Comparison of ENCODE assay signal across 8 mouse cellular contexts in the genomic region with DNA sequence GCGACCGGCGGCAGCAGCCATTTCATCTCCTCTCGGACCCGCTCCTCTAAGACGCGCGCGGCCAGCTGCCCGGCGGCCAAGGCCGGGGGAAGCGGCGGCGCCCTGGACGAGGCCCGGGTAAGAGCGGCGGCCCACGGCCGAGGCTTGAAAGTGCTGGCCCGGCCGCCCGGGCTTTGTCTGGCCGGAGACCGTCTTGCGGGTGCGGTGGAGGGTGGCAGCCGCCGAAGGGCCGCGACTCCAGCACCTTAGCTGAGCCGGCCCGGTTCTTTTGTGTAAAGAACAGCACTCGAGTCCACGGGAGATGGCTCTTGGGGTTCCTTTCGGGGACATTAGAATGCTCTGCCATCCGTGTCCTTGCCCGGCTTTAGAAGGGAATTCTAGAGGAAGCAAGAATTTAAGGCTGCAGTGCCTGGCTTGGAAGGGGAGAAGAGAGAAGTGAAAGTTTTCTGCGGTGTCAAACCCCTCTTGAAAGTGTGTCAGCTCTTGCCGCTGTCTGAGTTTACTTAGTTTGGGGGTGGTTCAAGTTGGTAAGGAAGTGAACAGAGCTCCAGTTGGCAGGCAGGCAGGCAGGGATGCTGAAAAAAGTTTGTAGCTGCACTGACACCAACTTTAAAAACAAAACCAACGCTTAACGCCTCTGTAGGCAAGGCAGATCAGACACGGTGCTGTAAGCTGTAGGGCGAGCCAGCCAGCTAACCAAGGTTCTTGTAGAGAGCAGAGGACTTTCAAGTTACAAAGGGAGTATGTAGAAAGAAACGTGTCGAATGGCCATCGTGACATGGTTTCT. TPM values are rescaled to one million over a fixed set of nuclear protein-coding genes. Genes with fewer than 3 reads are reported as not detected.
DNase-seq lines count a peak whose midpoint lies in the region; ATAC-seq and TF ChIP-seq lines count a peak whose summit lies in the region.

No protein-coding gene starts in this region.

- no peak for TF ChIP-seq CTCF in MEL (IDR thresholded peaks at IDR 0.05 in 2 of 3, conservative IDR thresholded peaks at IDR 0.05 in 1 of 3; ENCODE audit: control insufficient read depth in 1 of 3, insufficient read depth in 1 of 3, low read depth in 2 of 3, low read length in 3 of 3, poor library complexity in 1 of 3, severe bottlenecking in 1 of 3)

- H3K4me3 ChIP-seq in MEL (ENCODE audit: control insufficient read depth in 1 of 2, insufficient read depth in 1 of 2, low read depth in 2 of 2, low read length in 2 of 2) = peak overlapping the region; percentile 93 to 98
- peak overlapping the region; percentile 86 for H3K4me3 ChIP-seq in hindbrain, embryonic 11.5 days (ENCODE audit: low read depth, low read length)

- no peaks in the 10 kb centered on the region for H3K9me3 ChIP-seq in MEL (replicated peaks; ENCODE audit: insufficient read depth, low read length)
- no peaks in the 10 kb centered on the region for H3K9me3 ChIP-seq in hindbrain, embryonic 11.5 days (ENCODE audit: control insufficient read depth, low read length)

- TF ChIP-seq RAD21 in MEL (IDR thresholded peaks at IDR 0.05; ENCODE audit: low read depth, low read length) = no peak

- under 1% methylated on average over 48 of the region's 48 CpGs for WGBS in hindbrain, embryonic 11.5 days

- H3K27me3 ChIP-seq in MEL (ENCODE audit: control insufficient read depth in 1 of 2, insufficient read depth in 2 of 2, low read length in 2 of 2) = no peaks in the 10 kb centered on the region
- no peaks in the 10 kb centered on the region for H3K27me3 ChIP-seq in hindbrain, embryonic 11.5 days (ENCODE audit: control insufficient read depth, insufficient read depth, low read length)

- H3K79me2 ChIP-seq in MEL (ENCODE audit: control insufficient read depth, insufficient read depth, low read length, poor library complexity) = peaks cover 43% of the 10 kb centered on the region

- TF ChIP-seq POLR2A in MEL (IDR thresholded peaks at IDR 0.05; ENCODE audit: control insufficient read depth in 1 of 2, insufficient read depth in 1 of 2, low read depth in 1 of 2, low read length in 2 of 2, poor library complexity in 1 of 2) = peak; percentile 20 to 70; a peak in 2 of 4 replicates

- peak overlapping the region; percentile 98 for H3K9ac ChIP-seq in MEL (ENCODE audit: control insufficient read depth, low read depth, low read length, poor library complexity, severe bottlenecking)
- H3K9ac ChIP-seq in hindbrain, embryonic 11.5 days (ENCODE audit: low read depth, low read length) = peak overlapping the region; percentile 99

- DNase-seq in MEL (ENCODE audit: low read depth, low spot score) = peak; percentile 85
- peak; percentile 69 for DNase-seq in cerebellum, adult 8-10 months
- DNase-seq in frontal cortex, adult 2 months (ENCODE audit: extremely low spot score in 1 of 2, low spot score in 1 of 2) = peak; percentile 41 to 64
- peak; percentile 81 for DNase-seq in hindbrain, embryonic 11.5 days (ENCODE audit: low spot score)
- peak; percentile 53 for DNase-seq in layer of hippocampus, postnatal 14 days (ENCODE audit: low spot score in 2 of 2)
- peak; percentile 66 for DNase-seq in lung, postnatal 14 days
- DNase-seq in ovary, postnatal 36 days (ENCODE audit: low spot score) = peak; percentile 67
- peak; percentile 68 for DNase-seq in thymus, postnatal 36 days

- H3K4me2 ChIP-seq in hindbrain, embryonic 11.5 days (replicated peaks; ENCODE audit: low read depth, low read length) = peak overlapping the region; percentile 59

- peaks cover 0 to 14% of the 10 kb centered on the region in 2 experiments; a peak in 2 of 4 replicates for H3K36me3 ChIP-seq in MEL (ENCODE audit: control insufficient read depth in 1 of 2, insufficient read depth in 2 of 2, low read length in 2 of 2)
- H3K36me3 ChIP-seq in hindbrain, embryonic 11.5 days (ENCODE audit: control insufficient read depth, insufficient read depth, low read length) = no peaks in the 10 kb centered on the region

- H3K4me1 ChIP-seq in MEL (ENCODE audit: control insufficient read depth in 1 of 2, insufficient read depth in 2 of 2, low read length in 2 of 2) = peaks cover 9 to 10% of the 10 kb centered on the region in 2 experiments
- no peaks in the 10 kb centered on the region for H3K4me1 ChIP-seq in hindbrain, embryonic 11.5 days (replicated peaks; ENCODE audit: control insufficient read depth, insufficient read depth, low read length)

- ATAC-seq in hindbrain, embryonic 11.5 days (ENCODE audit: low FRiP score) = peak; percentile 76

- H3K27ac ChIP-seq in MEL (ENCODE audit: control insufficient read depth, low read depth, low read length) = peak overlapping the region; percentile 85
- peak overlapping the region; percentile 98 for H3K27ac ChIP-seq in hindbrain, embryonic 11.5 days (ENCODE audit: low read depth, low read length)

- no peak; a peak in 1 of 4 replicates for TF ChIP-seq EP300 in MEL (IDR thresholded peaks at IDR 0.05; ENCODE audit: low read depth in 1 of 2, low read length in 2 of 2)

TF ChIP-seq in MEL, 35 proteins besides CTCF, POLR2A, EP300 and RAD21:
- TF ChIP-seq MXI1 (IDR thresholded peaks at IDR 0.05; ENCODE audit: low read depth, low read length) (peak; percentile 79), TBP (IDR thresholded peaks at IDR 0.05; ENCODE audit: low read depth, low read length) (peak; percentile 58; the same call in 1 of the 2 replicates), HCFC1 (IDR thresholded peaks at IDR 0.05; ENCODE audit: low read depth, low read length) (no peak), CHD1 (IDR thresholded peaks at IDR 0.05; ENCODE audit: low read depth, low read length) (peak; percentile 71; the same call in 1 of the 2 replicates), ETS1 (IDR thresholded peaks at IDR 0.05; ENCODE audit: low read depth, low read length) (no peak; the same call in 1 of the 2 replicates), KAT2A (conservative IDR thresholded peaks at IDR 0.05; ENCODE audit: low read depth, low read length) (no peak), NELFE (IDR thresholded peaks at IDR 0.05; ENCODE audit: low read depth, low read length) (peak; percentile 46), MAFK (IDR thresholded peaks at IDR 0.05; ENCODE audit: borderline replicate concordance, low read depth, low read length) (no peak)
TF ChIP-seq in MEL: peak in this region for 4.

RNA-seq across cellular contexts. Expression of gene Atad2b, which starts 0.8 kb away (rescaled TPM):
- total RNA-seq in MEL (2012; rRNA removed) = 9.9 and 11.2 TPM in 2 replicates
- polyA plus RNA-seq in MEL (2012; ENCODE audit: insufficient read depth in 1 of 2, insufficient read length in 2 of 2, low read depth in 1 of 2, low replicate concordance in 2 of 2, missing spikeins in 1 of 2) = 10 to 100 TPM; 15.3 to 44.3 TPM
- polyA plus RNA-seq in frontal cortex, adult 2 months (2012; rRNA removed) = 11.2 and 12.1 TPM in 2 replicates
- 23.4 and 25.2 TPM in 2 replicates for polyA plus RNA-seq in hindbrain, embryonic 11.5 days (2014; fragmentation: Nextera tagmentation; extraction: Ambion mirVana)
- 10 to 100 TPM; 26.1 to 29.2 TPM for total RNA-seq in layer of hippocampus, postnatal 14 days (2021)

RNA-seq across cellular contexts. Expression of gene Ubxn2a, which starts 10.5 kb away (rescaled TPM):
- 20.3 and 22.8 TPM in 2 replicates for total RNA-seq in MEL (2012; rRNA removed)
- polyA plus RNA-seq in MEL (2012; ENCODE audit: insufficient read depth in 1 of 2, insufficient read length in 2 of 2, low read depth in 1 of 2, low replicate concordance in 2 of 2, missing spikeins in 1 of 2) = 10 to 100 TPM in 1 of 2 experiments, not detected in 1; 21.9 TPM
- 21.6 and 26.3 TPM in 2 replicates for polyA plus RNA-seq in frontal cortex, adult 2 months (2012; rRNA removed)
- polyA plus RNA-seq in hindbrain, embryonic 11.5 days (2014; fragmentation: Nextera tagmentation; extraction: Ambion mirVana) = 27.0 and 27.8 TPM in 2 replicates
- 10 to 100 TPM; 43.2 to 49.6 TPM for total RNA-seq in layer of hippocampus, postnatal 14 days (2021)

RNA-seq across cellular contexts. Expression of gene Mfsd2b, which starts 43.8 kb away (rescaled TPM):
- total RNA-seq in MEL (2012; rRNA removed) = 16.9 and 31.9 TPM in 2 replicates
- 100 to 1,000 TPM in 1 of 2 experiments, not detected in 1; 117 TPM for polyA plus RNA-seq in MEL (2012; ENCODE audit: insufficient read depth in 1 of 2, insufficient read length in 2 of 2, low read depth in 1 of 2, low replicate concordance in 2 of 2, missing spikeins in 1 of 2)
- polyA plus RNA-seq in frontal cortex, adult 2 months (2012; rRNA removed) = 2.4 and 2.6 TPM in 2 replicates
- polyA plus RNA-seq in hindbrain, embryonic 11.5 days (2014; fragmentation: Nextera tagmentation; extraction: Ambion mirVana) = 4.6 and 4.8 TPM in 2 replicates
- under 1 TPM; 0.41 to 0.52 TPM for total RNA-seq in layer of hippocampus, postnatal 14 days (2021)

Comparison
In these comparisons a context has a peak if more than half of its experiments do, and no peak if none do; other contexts are left out.
1. Peak in every context shown above with its lines: DNase-seq, ATAC-seq, H3K4me3 ChIP-seq and H3K27ac ChIP-seq.